Mouse (Mus musculus) right cerebral cortex, adult 18-20 months (tissue): ENCODE measurements at regions not wholly inside any gene's neighbourhood (a gene's known extent, or its start where the extent isn't known, plus 50 kb on each side); places are given as distances from the start of the nearest gene placed in this dataset.

Experiments
- DNase-seq: peaks from one replicate; pipeline ENCODE4 v3.0.0; 2022; ENCODE audit warnings: mixed read lengths

- no peak for DNase-seq
Measured at GRCm38 (mm10) chr15:36427334-36427733, 580.2 kb downstream of the Zfp706 start.

DNA sequence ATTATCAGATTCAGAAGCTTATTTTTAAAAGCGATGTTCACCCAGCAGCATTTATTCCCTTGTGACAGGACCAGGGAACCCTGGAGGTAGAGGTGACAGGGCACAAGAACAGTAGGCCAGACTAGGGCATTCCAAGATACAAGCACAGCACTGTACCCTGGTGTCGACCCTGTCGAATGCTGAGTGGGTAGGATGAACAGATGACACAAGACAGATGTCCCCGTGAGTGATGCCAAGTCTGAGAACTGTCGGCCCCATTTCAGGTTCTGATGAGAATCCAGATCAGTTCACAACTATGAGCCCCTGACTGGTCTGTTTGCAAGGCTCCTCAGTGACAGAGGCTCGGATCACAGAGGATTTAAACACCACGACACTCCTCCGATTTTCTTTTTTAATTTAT, 581.7 kb downstream of the Zfp706 start:
- no peak for DNase-seq

- DNase-seq: no peak
Measured at GRCm38 (mm10) chr15:36424047-36424446, 583.5 kb downstream of the Zfp706 start.

DNA sequence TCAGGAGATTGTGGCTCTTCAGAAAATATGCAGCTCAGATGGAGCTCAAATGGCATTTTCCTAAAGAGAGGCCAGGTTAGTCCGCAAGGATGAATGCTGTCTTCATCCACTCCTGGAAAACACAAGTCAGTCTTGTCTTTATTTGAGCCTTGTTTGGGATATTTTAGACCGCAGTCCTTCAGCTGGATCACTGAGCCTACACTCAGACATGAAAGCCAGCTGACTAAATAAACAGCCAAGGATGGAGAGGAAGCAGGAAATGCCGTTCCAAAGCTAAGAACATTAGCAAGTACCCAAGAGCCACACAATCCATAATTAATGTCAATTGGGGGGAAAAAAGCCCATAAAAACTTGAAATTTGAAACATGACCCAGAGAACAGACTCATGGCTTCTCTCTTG, 584.8 kb downstream of the Zfp706 start:
- DNase-seq: no peak

DNA sequence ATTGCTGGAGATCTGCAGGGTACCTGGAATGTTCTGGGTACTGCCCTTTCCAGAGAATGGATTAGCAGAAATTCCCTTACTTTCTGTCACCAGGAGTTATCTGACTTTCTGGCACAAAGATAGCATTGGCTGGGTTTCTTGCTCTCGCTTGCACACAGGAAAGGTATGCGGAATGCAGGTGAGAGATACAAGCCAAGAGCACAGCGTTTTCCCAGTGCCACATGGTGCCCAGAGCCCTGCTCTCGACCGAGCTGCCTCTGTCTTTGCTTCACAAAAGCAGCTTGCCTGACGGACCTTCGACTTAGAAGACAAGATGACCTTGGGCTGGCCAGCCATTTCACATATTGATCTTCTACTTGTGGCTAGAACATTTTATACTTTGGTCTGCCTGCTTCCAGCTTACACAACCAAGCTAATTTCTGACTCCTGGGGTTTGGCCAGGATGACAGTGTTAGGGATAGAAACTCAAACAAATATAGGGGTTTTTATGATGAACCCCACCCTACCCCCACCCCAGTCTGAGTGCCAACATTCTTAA, 587.6 kb downstream of the Zfp706 start:
- DNase-seq: no peak

GRCm38 (mm10) chr15:36417426-36417825, 590.1 kb downstream of the Zfp706 start:
- peak; percentile 77 for DNase-seq

- no peak for DNase-seq
Measured at GRCm38 (mm10) chr15:36415552-36416249, 591.9 kb downstream of the Zfp706 start.

DNA sequence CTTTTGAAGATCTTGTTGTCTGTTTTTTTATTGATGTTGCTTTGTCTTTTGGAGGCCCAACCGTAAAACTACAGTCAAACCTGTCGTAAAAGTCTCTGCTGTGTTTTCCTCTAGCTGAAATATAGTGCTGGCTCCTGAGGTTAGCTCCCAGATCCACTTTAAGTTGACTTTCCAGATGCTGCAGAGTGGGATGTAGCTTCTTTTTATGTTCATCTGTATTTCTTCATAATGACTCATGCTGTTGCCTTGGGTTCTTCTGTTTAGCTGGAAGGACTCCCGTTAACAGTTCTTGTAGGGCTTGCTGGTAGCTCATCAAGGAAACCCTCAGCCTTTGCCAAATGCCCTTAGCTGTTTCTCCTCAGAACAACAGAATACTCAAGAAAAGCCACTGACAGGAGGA, 595.6 kb downstream of the Zfp706 start:
- peak; percentile 28 for DNase-seq

- DNase-seq: no peak
Measured at GRCm38 (mm10) chr15:36405446-36405845, 602.1 kb downstream of the Zfp706 start.

- DNase-seq: no peak
Measured at GRCm38 (mm10) chr15:36403336-36404119, 604.0 kb downstream of the Zfp706 start.

- DNase-seq: no peak
Measured at GRCm38 (mm10) chr15:36402051-36402450, 605.5 kb downstream of the Zfp706 start.

DNA sequence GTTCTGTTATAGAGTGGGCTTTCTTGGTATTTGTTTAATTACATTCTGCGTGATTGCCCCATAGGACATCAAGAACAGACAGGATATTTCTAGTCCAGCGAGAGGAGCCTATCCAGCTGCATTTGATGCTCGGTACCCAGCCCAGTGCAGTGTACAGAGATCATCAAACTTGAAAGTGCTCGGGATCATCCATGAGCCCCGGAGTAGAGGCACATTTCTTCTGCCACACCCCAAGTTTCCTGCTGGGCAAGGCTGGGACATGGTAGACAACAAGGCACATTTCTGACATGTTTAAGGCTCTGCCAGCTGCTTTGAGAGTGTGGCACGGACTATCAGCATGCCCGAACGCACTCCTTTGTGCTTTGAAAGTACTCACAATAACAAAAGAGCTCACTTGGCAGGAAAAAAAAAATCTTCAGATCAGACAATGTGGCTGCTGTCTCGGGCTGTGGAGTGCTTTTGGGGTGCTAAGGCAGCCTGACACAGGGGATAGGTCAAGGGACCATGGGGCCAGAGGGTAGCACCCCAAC, 607.2 kb downstream of the Zfp706 start:
- DNase-seq: no peak

DNA sequence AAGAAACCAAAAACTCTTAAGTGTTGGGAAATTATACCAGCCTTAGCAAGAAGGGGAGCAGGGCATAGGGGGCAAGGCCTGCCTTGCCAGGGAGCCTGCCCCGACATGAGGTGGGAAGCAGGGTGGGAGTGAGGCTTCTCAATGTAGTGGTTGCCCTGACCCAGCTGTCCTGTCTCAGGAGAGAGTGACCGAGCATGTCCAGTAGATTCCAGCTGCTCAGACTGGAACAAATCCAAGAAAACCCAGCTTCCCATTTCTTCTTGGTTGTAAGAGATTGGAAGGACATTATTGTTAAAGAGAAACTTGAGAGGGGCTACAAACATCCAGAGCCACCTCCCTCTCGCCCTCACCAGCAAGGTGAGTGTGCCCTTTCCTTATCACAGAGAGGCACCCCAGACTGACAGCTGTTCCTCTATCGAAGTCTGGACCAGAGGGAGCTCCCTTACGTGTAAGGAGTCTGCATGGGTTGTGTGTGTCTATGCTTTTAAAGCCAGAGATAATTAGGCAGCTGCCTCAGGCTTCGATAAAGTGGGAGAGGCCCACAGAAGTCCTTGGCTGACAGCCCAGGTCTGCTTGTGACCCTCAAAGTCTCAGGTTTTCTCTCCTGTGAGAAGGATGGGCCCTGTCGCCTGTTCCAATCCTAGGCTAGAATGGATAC, 608.1 kb downstream of the Zfp706 start:
- DNase-seq: no peak

GRCm38 (mm10) chr15:36398099-36398982, 609.2 kb downstream of the Zfp706 start:
- DNase-seq: peak; percentile 30

DNA sequence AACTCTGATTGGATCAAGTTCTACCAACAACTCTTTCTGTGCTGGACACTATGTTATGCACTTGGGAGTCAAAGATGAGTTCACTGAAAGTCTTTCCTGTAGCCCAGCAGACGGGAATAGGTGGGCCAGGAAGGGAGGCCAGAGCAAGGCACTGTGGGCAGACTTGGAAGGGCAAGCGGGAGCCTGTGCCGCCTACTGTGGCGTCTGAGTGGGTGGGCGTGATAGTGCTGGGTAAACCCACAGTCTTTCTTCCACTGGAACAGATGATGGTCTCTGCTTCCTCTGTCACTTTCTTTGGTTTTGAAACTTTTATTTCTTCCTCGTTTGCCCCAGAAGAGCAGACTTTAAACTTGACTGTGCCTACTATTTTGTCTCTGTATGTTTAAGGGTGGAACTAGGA, 610.8 kb downstream of the Zfp706 start:
- no peak for DNase-seq

DNA sequence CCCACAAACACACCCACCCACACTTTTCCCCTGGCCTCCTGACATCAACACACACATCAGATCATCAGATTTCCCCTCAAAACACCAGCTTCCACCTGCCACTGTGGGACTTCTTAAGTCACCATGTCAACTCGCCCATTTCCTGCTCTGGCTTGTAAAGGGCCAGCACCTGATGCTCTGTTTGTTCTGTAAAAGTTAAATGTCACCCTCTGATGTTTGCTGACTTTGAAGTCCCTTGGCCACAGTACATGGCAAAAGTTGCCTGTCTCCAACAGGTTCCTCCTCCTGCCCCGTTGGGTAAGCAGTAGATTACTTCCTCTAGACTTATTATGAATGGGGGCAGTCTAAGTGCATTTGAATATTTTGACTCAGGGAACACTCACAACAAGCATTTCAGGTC, 611.3 kb downstream of the Zfp706 start:
- DNase-seq: no peak

- no peak for DNase-seq
Measured at GRCm38 (mm10) chr15:36395672-36396050, 611.9 kb downstream of the Zfp706 start.

GRCm38 (mm10) chr15:36394914-36395671, 612.5 kb downstream of the Zfp706 start:
- no peak for DNase-seq

DNA sequence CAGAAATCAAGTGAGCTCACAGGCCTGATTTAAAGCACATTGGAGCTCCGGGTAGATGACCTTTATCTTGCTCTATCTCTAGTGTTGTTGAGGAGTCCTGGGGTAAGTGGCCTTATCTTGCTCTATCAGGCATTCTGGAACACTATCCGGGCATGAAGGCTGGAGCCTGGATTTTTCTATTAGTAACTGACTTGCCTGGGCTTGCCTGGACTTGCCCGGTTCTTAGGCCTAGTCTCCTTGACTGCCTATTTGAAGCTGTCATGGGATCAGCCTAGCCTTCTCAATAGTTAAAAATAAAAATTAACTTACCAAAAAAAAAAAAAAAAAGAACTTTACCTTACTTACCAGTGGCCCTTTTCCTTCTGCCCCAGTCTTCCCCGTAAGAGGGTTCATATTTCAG, 617.8 kb downstream of the Zfp706 start:
- no peak for DNase-seq

GRCm38 (mm10) chr15:36381228-36381671, 626.3 kb downstream of the Zfp706 start:
- DNase-seq: no peak

- DNase-seq: no peak
Measured at GRCm38 (mm10) chr15:36380461-36381227, 626.9 kb downstream of the Zfp706 start.
